Mouse (Mus musculus) CH12.LX (cell line): ENCODE results near the gene Zc3h18.

Experiments used
- CHD2 ChIP-seq: IDR thresholded peaks from 2 replicates; pipeline ENCODE4 v1.6.1; 2011; ENCODE audit warnings: low read length, improper control_type of control experiment
- CTCF ChIP-seq, 2 experiments: IDR thresholded peaks in 1 of 2; conservative IDR thresholded peaks in 1 of 2; 2 replicates each; pipeline ENCODE4 v1.5.1; 2011 to 2012; ENCODE audit warnings: low read depth in 2 of 2, low read length in 2 of 2, improper control_type of control experiment in 1 of 2, inconsistent platforms in 1 of 2, mild to moderate bottlenecking in 1 of 2, moderate library complexity in 1 of 2
- EP300 ChIP-seq: IDR thresholded peaks from 2 replicates; pipeline ENCODE4 v1.6.1; 2011; ENCODE audit warnings: low read length, improper control_type of control experiment
- POLR2A ChIP-seq: IDR thresholded peaks from 2 replicates; pipeline ENCODE4 v1.6.1; 2011; ENCODE audit warnings: low read depth, mild to moderate bottlenecking, improper control_type of control experiment, low read length
- SIN3A ChIP-seq: IDR thresholded peaks from 2 replicates; pipeline ENCODE4 v1.6.1; 2012; ENCODE audit warnings: low read length, improper control_type of control experiment, inconsistent platforms
- SMC3 ChIP-seq: IDR thresholded peaks from 2 replicates; pipeline ENCODE4 v1.6.1; 2011; ENCODE audit warnings: low read depth, low read length, improper control_type of control experiment

DNA sequence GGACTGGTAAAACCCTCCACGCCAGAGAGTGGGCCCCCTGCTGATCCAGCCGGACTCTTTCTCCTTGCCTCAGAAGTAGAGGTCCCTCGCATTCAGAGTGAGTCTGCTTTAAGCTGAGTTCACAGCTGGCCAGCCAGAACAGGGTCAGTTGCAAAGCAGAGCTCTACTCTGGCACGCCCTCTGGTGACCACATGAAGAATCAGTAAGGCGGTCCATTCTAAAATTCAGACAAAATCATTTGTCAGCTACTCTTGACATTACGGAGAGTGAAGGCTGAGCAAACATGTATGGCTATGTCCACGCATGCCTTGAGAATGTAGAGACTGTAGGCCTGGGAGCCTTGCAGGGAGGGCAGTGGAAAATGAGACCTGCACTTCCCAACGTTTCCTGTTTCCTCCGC lies 6.7 kb upstream of the Zc3h18 start:
- TF ChIP-seq EP300 (no peak), CTCF (conservative IDR thresholded peaks at IDR 0.05 in 1 of 2, IDR thresholded peaks at IDR 0.05 in 1 of 2; ENCODE audit: low read depth in 2 of 2, low read length in 2 of 2) (peak; percentile 65 to 90), SMC3 (peak; percentile 92), POLR2A (no peak), SIN3A (0 out of 2 replicates have a peak, but pooled peaks have one; percentile 32), CHD2 (no peak)
